Mouse (Mus musculus) forebrain, embryonic 12.5 days (tissue): ENCODE measurements around the gene Tbce. TPM values are rescaled to one million over a fixed set of nuclear protein-coding genes. Genes with fewer than 3 reads are reported as not detected.
A peak's percentile ranks its signal among the peaks of the same experiment; 100 is the strongest.
"Not testable (repeated sequence)": the region's sequence is repeated elsewhere in the genome, so short reads cannot be mapped to it uniquely, and the experiment has no call there.

Experiments used
- ATAC-seq: fragments of 200-750 bp; cut with Nextera tagmentation; 2 replicates; pipeline ENCODE4 v1.8.0; 2017; ENCODE audit warnings: moderate TSS enrichment; ENCODE audit not compliant: low FRiP score
- H3K27ac ChIP-seq: fragments of 300-500 bp; sonication (generic); 2 replicates; pipeline ENCODE4 v1.5.1; 2016; ENCODE audit warnings: mild to moderate bottlenecking
- H3K27me3 ChIP-seq: fragments of 300-500 bp; sonication (generic); 2 replicates; pipeline ENCODE4 v1.6.1; 2016; ENCODE audit warnings: mild to moderate bottlenecking
- H3K36me3 ChIP-seq: fragments of 300-500 bp; sonication (generic); replicated peaks from 2 replicates; pipeline ENCODE4 v1.6.1; 2016; ENCODE audit warnings: mild to moderate bottlenecking
- H3K4me1 ChIP-seq: fragments of 300-500 bp; sonication (generic); 2 replicates; pipeline ENCODE4 v1.6.1; 2016
- H3K4me2 ChIP-seq: fragments of 300-500 bp; sonication (generic); 2 replicates; pipeline ENCODE4 v1.6.1; 2016; ENCODE audit warnings: mild to moderate bottlenecking, moderate library complexity
- H3K4me3 ChIP-seq: fragments of 300-500 bp; sonication (generic); replicated peaks from 2 replicates; pipeline ENCODE4 v1.5.1; 2016; ENCODE audit warnings: mild to moderate bottlenecking
- H3K9ac ChIP-seq: fragments of 300-500 bp; sonication (generic); 2 replicates; pipeline ENCODE4 v1.6.1; 2016; ENCODE audit warnings: mild to moderate bottlenecking
- H3K9me3 ChIP-seq: fragments of 300-500 bp; sonication (generic); 2 replicates; pipeline ENCODE4 v1.6.1; 2016
- WGBS: fragments of 180-500 bp; shearing (Covaris S2); methylation state at CpG from one replicate; pipeline ENCODE4 v1.1.7; 2016; 5-methylcytosine and 5-hydroxymethylcytosine counted together
- polyA plus RNA-seq: library from polyadenylated mRNA; unstranded; fragments of >200 nt; fragmentation: Nextera tagmentation; extraction: Ambion mirVana; gene quantifications from 2 replicates; pipeline ENCODE4 v1.2.1, GENCODE M21; 2016

Gene Tbce
- polyA plus RNA-seq, 1 experiment from 2014 or later: 79.3 TPM

DNA sequence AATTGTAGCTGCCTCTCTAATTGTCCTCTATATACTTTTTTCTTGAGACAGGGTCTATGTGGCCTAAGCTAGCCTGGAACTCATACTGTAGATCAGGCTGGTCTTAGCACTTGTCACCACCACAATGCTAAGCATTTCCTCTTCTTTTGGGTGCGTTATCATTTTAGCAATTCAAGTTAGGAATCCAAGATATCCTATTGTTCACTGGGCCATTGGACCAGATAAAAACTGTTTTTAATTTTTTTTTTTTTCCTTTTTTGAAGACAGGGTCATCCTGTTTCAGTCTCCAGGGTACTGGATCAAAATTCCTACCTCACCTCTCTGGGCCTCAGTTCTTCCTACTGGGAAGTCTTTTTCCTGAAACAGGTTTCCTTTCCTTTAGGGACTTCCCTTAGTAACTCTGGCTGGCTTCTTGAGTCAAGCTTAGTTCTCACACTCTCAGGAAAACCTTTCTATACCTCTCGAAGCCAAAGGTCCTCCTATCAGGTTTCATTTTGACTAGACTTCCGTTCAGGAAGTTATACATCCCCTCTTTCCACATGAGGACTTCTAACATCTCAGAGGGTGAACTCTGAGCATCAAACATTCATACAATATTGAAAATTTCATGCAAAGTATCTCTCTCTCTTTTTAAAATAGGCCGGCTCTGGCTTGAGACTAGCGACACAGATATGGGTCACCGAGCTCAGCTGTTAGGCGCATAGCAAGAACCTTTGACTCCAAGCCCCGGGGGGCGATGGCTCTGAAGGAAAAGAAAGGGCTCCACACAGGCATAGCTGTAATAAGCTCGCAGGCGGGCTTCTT lies 23.0 kb upstream of the Tbce start:
- H3K9me3 ChIP-seq: no peaks in the 10 kb centered on the region
- peak overlapping the region; percentile 95 for H3K27ac ChIP-seq
- H3K27me3 ChIP-seq: no peaks in the 10 kb centered on the region
- peaks cover 26% of the 10 kb centered on the region for H3K4me1 ChIP-seq
- ATAC-seq: no peak
- H3K4me3 ChIP-seq: peak overlapping the region; percentile 100
- peak overlapping the region; percentile 75 for H3K4me2 ChIP-seq
- 8% methylated on average over 11 of the region's 11 CpGs for WGBS
- 0 out of 2 replicates have a peak, but pooled peaks cover under 1% of the 10 kb centered on the region for H3K36me3 ChIP-seq
- peak overlapping the region; percentile 87 for H3K9ac ChIP-seq

DNA sequence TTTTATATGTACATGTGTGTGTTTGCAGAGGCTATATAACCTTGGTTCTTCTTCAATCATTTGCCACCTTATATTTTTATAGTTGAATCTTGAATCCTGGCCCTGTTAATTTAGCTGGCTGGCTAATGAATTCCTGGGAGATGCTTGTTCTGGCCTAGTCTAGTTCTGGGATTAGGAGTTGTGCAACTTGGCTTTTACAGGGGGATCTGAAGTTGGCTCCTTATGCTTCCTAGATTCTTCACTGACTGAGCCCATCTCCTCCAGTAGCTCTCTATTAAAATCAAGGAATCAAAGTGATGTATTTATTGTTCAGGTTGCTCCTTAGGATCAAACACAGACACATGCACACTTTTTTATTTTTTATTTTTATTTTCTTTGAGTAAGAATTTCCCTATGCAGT lies 20.1 kb upstream of the Tbce start:
- Histone ChIP-seq H3K27ac (no peak overlapping the region), H3K4me3 (no peak overlapping the region), H3K36me3 (peaks cover 23% of the 10 kb centered on the region), H3K9me3 (no peaks in the 10 kb centered on the region), H3K4me1 (peaks cover 15% of the 10 kb centered on the region), H3K9ac (no peak overlapping the region), H3K4me2 (no peak overlapping the region), H3K27me3 (no peaks in the 10 kb centered on the region)
- ATAC-seq: no peak

DNA sequence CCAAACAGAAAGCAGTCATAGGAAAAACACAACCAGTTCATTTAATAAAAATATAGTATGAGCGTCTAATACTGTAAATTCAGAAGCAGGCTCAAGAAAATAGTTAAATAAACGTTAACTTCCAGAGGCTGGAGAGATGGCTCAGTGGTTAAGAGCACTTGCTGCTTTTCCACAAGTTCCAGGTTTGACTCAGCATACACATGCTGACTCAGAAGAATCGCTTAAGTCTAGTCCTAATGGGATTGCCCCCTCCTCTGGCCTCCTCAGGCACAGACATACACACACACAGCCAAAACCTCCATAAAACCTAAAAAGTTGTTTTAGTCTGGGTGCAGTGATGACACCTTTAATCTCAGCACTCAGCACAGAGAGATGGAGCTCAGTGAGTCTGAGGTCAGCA lies 17.4 kb upstream of the Tbce start:
- peaks cover 9% of the 10 kb centered on the region for H3K4me1 ChIP-seq
- no peak overlapping the region for H3K4me3 ChIP-seq
- H3K9ac ChIP-seq: no peak overlapping the region
- no peak for ATAC-seq
- H3K36me3 ChIP-seq: peaks cover 50% of the 10 kb centered on the region
- H3K9me3 ChIP-seq: no peaks in the 10 kb centered on the region
- 93% methylated on average over 3 of the region's 3 CpGs for WGBS
- no peaks in the 10 kb centered on the region for H3K27me3 ChIP-seq
- no peak overlapping the region for H3K27ac ChIP-seq
- H3K4me2 ChIP-seq: no peak overlapping the region

DNA sequence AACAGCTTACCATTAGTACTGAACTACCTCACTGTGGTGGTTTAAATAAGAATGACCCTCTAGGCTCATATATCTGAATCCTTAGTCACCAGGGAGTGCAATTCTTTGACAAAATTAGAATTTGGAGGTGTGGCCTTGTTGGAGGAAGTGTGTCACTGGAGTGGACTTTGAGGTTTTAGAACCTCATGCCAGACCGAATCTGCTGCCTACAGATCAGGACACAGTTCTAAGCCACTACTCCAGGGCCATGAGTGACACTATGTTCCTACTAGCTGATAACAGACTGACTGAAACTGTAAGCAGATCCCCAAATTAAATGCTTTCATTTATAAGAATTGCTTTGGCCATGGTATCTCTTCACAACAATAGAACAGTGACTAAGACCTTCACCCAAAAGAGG lies 10.4 kb upstream of the Tbce start:
- peaks cover 65% of the 10 kb centered on the region for H3K36me3 ChIP-seq
- WGBS: 95% methylated on average over 1 of the region's 1 CpGs
- ATAC-seq: no peak
- H3K27ac ChIP-seq: no peak overlapping the region
- H3K9me3 ChIP-seq: no peaks in the 10 kb centered on the region
- no peaks in the 10 kb centered on the region for H3K27me3 ChIP-seq
- H3K4me3 ChIP-seq: no peak overlapping the region
- no peak overlapping the region for H3K4me2 ChIP-seq
- H3K9ac ChIP-seq: no peak overlapping the region
- H3K4me1 ChIP-seq: no peaks in the 10 kb centered on the region

DNA sequence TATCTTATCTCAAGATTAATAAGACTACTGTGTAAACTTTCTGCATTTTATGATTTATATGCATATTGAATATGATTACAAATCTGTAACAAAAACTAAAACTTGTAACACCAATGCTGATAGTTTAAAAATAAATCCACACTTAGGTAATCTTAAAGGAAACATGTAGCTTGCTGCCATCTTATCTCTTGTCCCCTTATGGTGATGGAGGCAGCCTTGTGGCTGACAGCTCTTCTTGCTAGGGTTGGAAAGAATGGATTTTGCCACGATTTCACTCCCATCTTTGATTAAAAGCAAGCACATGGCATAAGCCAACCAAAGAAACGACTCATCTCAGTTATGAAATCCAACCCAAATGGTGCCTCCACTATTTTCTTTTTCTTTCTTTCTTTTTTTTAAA lies 5.1 kb upstream of the Tbce start:
- Histone ChIP-seq H3K27me3 (no peaks in the 10 kb centered on the region), H3K9ac (no peak overlapping the region), H3K9me3 (no peaks in the 10 kb centered on the region), H3K27ac (no peak overlapping the region), H3K4me2 (no peak overlapping the region), H3K36me3 (peaks cover 24% of the 10 kb centered on the region), H3K4me1 (peaks cover 6% of the 10 kb centered on the region), H3K4me3 (no peak overlapping the region)
- 77% methylated on average over 2 of the region's 2 CpGs for WGBS
- no peak for ATAC-seq

DNA sequence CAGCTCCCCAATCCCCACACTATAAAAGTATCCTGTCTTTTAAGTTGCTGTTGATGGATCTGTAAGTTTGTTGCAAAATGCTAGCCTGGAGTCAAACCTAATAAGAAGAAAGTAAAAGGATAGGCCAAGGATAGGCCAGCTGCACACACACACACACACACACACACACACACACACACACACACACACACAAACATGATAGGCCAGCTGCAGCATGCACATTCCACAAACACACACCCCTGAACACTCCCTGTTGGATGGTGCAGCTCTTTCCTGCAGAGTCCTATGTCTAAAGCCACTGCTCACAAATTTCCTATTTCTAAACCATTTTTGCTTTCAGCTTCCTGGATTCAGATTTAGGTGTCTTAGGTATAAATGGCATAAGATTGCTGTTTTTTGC lies 4.4 kb upstream of the Tbce start:
- H3K27ac ChIP-seq: no peak overlapping the region
- no peak overlapping the region for H3K4me3 ChIP-seq
- H3K27me3 ChIP-seq: no peaks in the 10 kb centered on the region
- H3K9me3 ChIP-seq: no peaks in the 10 kb centered on the region
- ATAC-seq: no peak
- peaks cover 7% of the 10 kb centered on the region for H3K4me1 ChIP-seq
- no peak overlapping the region for H3K9ac ChIP-seq
- H3K36me3 ChIP-seq: peaks cover 17% of the 10 kb centered on the region
- no peak overlapping the region for H3K4me2 ChIP-seq

DNA sequence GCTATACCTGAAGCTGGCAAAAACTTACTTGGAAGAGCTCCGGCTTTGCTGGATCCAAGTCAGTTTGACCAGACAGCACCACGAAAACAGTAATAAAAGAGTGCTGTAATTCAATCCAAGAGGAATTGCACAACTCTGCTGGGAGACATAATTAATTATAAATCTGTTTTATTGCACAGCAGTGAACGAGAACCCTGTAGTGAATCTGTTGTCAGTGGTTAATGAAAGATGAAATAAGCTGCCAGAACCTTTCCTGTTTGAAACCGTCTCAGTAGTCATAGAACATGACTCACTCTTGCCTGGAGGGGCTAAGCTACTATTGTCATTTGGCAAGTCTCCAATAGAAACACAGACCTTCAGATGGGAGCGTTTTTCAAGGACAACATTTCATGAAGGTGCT lies 748 bp upstream of the Tbce start:
- peaks cover 17% of the 10 kb centered on the region for H3K4me1 ChIP-seq
- H3K27me3 ChIP-seq: no peaks in the 10 kb centered on the region
- H3K27ac ChIP-seq: no peak overlapping the region; the same call in 1 of the 2 replicates
- no peak for ATAC-seq
- H3K9ac ChIP-seq: peak overlapping the region; percentile 75; the same call in 1 of the 2 replicates
- H3K36me3 ChIP-seq: no peaks in the 10 kb centered on the region
- H3K9me3 ChIP-seq: no peaks in the 10 kb centered on the region
- 62% methylated on average over 5 of the region's 5 CpGs for WGBS
- peak overlapping the region; percentile 69 for H3K4me3 ChIP-seq
- peak overlapping the region; percentile 94 for H3K4me2 ChIP-seq

DNA sequence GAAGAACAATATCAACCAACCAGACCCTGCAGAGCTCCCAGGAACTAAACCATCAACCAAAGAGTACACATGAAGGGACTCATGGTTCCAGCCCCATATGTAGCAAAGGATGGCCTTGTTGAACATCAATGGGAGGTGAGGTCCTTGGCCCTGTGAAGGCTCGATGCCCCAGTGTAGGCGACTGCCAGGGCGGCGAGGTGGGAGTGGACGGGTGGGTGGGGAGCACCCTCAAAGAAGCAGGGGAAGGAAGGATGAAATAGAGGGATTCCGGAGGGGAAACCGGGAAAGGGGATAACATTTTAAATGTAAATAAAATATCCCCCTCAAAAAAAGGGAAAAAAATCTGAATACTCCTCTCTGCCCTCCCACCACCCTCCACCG lies 537 bp downstream of the Tbce start:
- no peaks in the 10 kb centered on the region for H3K9me3 ChIP-seq
- H3K27ac ChIP-seq: peak overlapping the region; percentile 97
- peak; percentile 64 for ATAC-seq
- peak overlapping the region; percentile 75 for H3K9ac ChIP-seq
- no peaks in the 10 kb centered on the region for H3K36me3 ChIP-seq
- peak overlapping the region; percentile 69 for H3K4me3 ChIP-seq
- H3K4me2 ChIP-seq: peak overlapping the region; percentile 94
- peaks cover 17% of the 10 kb centered on the region for H3K4me1 ChIP-seq
- WGBS: 6% methylated on average over 8 of the region's 8 CpGs
- no peaks in the 10 kb centered on the region for H3K27me3 ChIP-seq

DNA sequence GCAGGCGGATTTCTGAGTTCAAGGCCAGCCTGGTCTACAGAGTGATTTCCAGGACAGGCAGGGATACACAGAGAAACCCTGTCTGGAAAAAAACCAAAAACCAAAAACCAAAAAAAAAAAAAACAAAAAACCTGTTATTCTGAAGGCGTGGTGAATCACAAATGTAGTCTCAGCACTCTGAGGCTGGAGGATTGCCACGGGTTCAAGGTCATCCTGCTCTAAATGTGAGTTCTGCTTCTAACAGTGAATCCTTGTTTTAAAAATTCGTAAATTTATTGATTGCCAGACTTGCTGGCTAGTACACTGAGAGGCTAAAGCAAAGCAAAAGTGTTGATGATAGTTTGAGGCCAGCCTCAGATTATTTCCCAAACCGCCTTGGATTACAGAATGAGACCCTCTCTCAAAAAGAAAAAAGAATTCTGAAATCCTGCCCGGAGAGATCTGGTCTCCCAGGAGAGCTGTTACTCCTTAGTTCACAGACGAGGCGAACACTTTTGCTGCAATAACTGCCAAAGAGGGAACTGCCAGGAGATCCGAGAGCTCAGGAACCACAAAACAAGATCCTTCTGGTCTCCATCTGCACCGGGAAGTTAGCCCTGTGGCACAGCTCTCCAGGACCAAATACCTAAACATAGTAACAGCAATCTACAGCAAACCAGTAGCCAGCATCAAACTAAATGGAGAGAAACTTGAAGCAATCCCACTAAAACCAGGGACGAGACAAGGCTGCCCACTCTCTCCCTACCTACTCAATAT lies 3.4 kb downstream of the Tbce start:
- Histone ChIP-seq H3K27ac (no peak overlapping the region), H3K4me2 (no peak overlapping the region), H3K36me3 (no peaks in the 10 kb centered on the region), H3K9me3 (no peaks in the 10 kb centered on the region), H3K4me3 (no peak overlapping the region), H3K27me3 (no peaks in the 10 kb centered on the region), H3K4me1 (peaks cover 17% of the 10 kb centered on the region), H3K9ac (no peak overlapping the region)
- 94% methylated on average over 11 of the region's 11 CpGs for WGBS
- ATAC-seq: no peak

DNA sequence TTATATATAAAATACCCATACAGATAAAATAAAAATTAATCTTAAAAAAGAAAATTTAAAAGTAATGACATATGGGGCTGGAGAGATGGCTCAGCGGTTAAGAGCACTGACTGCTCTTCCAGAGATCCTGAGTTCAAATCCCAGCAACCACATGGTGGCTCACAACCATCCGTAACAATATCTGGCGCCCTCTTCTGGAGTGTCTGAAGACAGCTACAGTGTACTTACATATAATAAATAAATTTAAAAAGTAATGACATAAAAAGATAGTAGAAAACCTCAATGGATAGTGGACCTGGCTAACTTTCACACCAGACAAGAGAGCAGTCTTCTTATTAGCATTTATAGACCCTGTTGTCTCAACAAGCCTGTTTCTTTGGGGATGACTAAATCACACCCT lies 4.1 kb downstream of the Tbce start:
- peaks cover 15% of the 10 kb centered on the region for H3K4me1 ChIP-seq
- not testable (repeated sequence) for H3K4me3 ChIP-seq, ATAC-seq, H3K27ac ChIP-seq, H3K4me2 ChIP-seq, H3K9ac ChIP-seq, H3K36me3 ChIP-seq, H3K9me3 ChIP-seq, H3K27me3 ChIP-seq
- 90% methylated on average over 3 of the region's 3 CpGs for WGBS

DNA sequence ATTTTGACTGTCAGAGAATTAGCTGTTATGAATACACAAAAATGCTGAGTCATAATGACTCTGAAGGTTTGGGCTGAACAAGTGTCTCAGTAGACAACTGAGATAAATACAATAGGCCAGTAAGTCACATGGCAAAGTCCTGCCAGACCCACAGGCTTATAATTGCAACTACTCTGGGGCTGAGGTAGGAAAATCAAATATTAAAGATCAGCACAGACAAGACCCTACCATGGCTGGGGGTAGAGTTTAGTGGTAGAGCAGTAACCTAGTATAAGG lies 5.4 kb downstream of the Tbce start:
- peaks cover 11% of the 10 kb centered on the region for H3K4me1 ChIP-seq
- 0 out of 2 replicates have a peak, but pooled peaks cover 1% of the 10 kb centered on the region for H3K36me3 ChIP-seq
- no peaks in the 10 kb centered on the region for H3K9me3 ChIP-seq
- H3K9ac ChIP-seq: no peak overlapping the region
- H3K27me3 ChIP-seq: no peaks in the 10 kb centered on the region
- H3K4me3 ChIP-seq: no peak overlapping the region
- H3K27ac ChIP-seq: no peak overlapping the region
- no peak for ATAC-seq
- no peak overlapping the region for H3K4me2 ChIP-seq

DNA sequence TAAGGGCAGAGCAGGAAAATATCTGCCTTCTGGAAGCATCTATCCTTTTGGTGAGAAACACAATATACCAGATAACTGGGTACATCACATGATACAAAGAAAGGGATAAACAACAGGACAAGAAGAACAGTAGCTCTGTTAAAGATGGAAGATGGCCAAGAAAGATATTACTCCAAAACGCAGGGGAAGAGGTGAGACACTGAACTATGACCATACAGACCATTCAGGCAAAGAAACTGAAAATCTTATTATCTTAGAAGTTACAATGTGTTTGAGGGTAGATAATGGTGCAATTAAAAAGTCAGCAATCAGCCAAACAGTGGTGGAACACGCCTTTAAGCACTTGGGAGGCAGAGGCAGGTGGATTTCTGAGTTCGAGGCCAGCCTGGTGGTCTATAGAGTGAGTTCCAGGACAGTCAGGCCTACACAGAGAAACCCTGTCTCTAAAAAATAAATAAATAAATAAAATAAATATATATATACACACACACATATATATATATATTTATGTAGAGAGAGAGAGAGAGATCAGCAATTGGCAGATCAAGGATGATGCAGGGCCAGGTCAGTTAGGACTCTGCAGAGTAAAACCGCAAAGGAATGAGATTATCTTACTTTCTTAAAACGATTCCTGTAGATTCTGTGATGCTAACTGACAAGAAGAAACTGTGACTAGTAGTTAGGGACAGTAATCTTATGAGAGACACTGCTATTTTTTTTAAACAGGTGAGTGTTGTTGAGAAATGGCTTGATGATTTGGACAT lies 5.9 kb downstream of the Tbce start:
- no peak for ATAC-seq
- WGBS: 95% methylated on average over 5 of the region's 5 CpGs

More for the DNA sequence above, 5.9 kb downstream of the Tbce start:
- Histone ChIP-seq H3K4me2 (no peak overlapping the region), H3K27ac (no peak overlapping the region), H3K27me3 (no peaks in the 10 kb centered on the region), H3K4me3 (no peak overlapping the region), H3K9ac (no peak overlapping the region), H3K9me3 (no peaks in the 10 kb centered on the region), H3K36me3 (0 out of 2 replicates have a peak, but pooled peaks cover 3% of the 10 kb centered on the region), H3K4me1 (peaks cover 6% of the 10 kb centered on the region)
